Mouse (Mus musculus) forebrain, embryonic 12.5 days (tissue): ENCODE measurements at regions not wholly inside any gene's neighbourhood (a gene's known extent, or its start where the extent isn't known, plus 50 kb on each side); places are given as distances from the start of the nearest gene placed in this dataset.
A peak's percentile ranks its signal among the peaks of the same experiment; 100 is the strongest.

ENCODE experiments used
- ATAC-seq: fragments of 200-750 bp; cut with Nextera tagmentation; 2 replicates; pipeline ENCODE4 v1.8.0; 2017; ENCODE audit warnings: moderate TSS enrichment; ENCODE audit not compliant: low FRiP score
- H3K27ac ChIP-seq: fragments of 300-500 bp; sonication (generic); 2 replicates; pipeline ENCODE4 v1.5.1; 2016; ENCODE audit warnings: mild to moderate bottlenecking
- H3K27me3 ChIP-seq: fragments of 300-500 bp; sonication (generic); 2 replicates; pipeline ENCODE4 v1.6.1; 2016; ENCODE audit warnings: mild to moderate bottlenecking
- H3K36me3 ChIP-seq: fragments of 300-500 bp; sonication (generic); replicated peaks from 2 replicates; pipeline ENCODE4 v1.6.1; 2016; ENCODE audit warnings: mild to moderate bottlenecking
- H3K4me1 ChIP-seq: fragments of 300-500 bp; sonication (generic); 2 replicates; pipeline ENCODE4 v1.6.1; 2016
- H3K4me2 ChIP-seq: fragments of 300-500 bp; sonication (generic); 2 replicates; pipeline ENCODE4 v1.6.1; 2016; ENCODE audit warnings: mild to moderate bottlenecking, moderate library complexity
- H3K4me3 ChIP-seq: fragments of 300-500 bp; sonication (generic); replicated peaks from 2 replicates; pipeline ENCODE4 v1.5.1; 2016; ENCODE audit warnings: mild to moderate bottlenecking
- H3K9ac ChIP-seq: fragments of 300-500 bp; sonication (generic); 2 replicates; pipeline ENCODE4 v1.6.1; 2016; ENCODE audit warnings: mild to moderate bottlenecking
- H3K9me3 ChIP-seq: fragments of 300-500 bp; sonication (generic); 2 replicates; pipeline ENCODE4 v1.6.1; 2016
- WGBS: fragments of 180-500 bp; shearing (Covaris S2); methylation state at CpG from one replicate; pipeline ENCODE4 v1.1.7; 2016; 5-methylcytosine and 5-hydroxymethylcytosine counted together

GRCm38 (mm10) chr7:58151713-58152112 is 504.3 kb upstream of the Atp10a start:
- Histone ChIP-seq H3K9ac (no peak overlapping the region), H3K27me3 (no peaks in the 10 kb centered on the region), H3K4me2 (no peak overlapping the region), H3K27ac (no peak overlapping the region), H3K4me3 (no peak overlapping the region), H3K36me3 (no peaks in the 10 kb centered on the region), H3K9me3 (no peaks in the 10 kb centered on the region), H3K4me1 (no peaks in the 10 kb centered on the region)
- WGBS = 62% methylated on average over 3 of the region's 3 CpGs
- no peak for ATAC-seq

- no peaks in the 10 kb centered on the region for H3K9me3 ChIP-seq
- no peaks in the 10 kb centered on the region; the same call in 1 of the 2 replicates for H3K4me1 ChIP-seq
- ATAC-seq = no peak
- WGBS = 83% methylated on average over 4 of the region's 4 CpGs
- H3K9ac ChIP-seq = no peak overlapping the region
- no peaks in the 10 kb centered on the region for H3K27me3 ChIP-seq
- no peaks in the 10 kb centered on the region for H3K36me3 ChIP-seq
- no peak overlapping the region for H3K4me2 ChIP-seq
- H3K4me3 ChIP-seq = no peak overlapping the region
- no peak overlapping the region for H3K27ac ChIP-seq
Observed at GRCm38 (mm10) chr7:58184913-58185312, 471.1 kb upstream of the Atp10a start.

DNA sequence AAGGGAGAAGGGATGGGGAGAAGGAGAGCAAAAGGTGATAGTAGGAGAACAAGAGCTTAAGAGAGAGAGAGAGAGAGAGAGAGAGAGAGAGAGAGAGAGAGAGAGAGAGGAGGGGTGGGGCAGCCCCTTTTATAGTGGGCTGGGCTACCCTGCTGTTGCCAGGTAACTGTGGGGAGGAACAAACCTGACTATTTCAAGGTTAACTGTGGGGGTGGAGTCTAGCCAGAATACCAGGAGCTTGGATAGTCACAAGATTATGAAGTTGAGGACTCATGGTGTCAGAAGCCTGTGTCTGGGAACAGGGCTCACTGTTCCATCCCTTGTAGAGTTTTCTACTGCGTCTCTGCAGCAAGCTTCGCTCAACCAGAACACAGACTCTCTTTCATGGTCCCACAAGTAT is 438.2 kb upstream of the Atp10a start:
- Histone ChIP-seq H3K9me3 (no peaks in the 10 kb centered on the region), H3K27ac (no peak overlapping the region), H3K4me3 (no peak overlapping the region), H3K27me3 (no peaks in the 10 kb centered on the region), H3K4me2 (no peak overlapping the region), H3K36me3 (no peaks in the 10 kb centered on the region), H3K9ac (no peak overlapping the region), H3K4me1 (no peaks in the 10 kb centered on the region)
- WGBS = 93% methylated on average over 2 of the region's 2 CpGs
- no peak for ATAC-seq

- no peak overlapping the region for H3K4me2 ChIP-seq
- ATAC-seq = no peak
- WGBS = 44% methylated on average over 1 of the region's 1 CpGs
- no peak overlapping the region for H3K27ac ChIP-seq
- H3K36me3 ChIP-seq = no peaks in the 10 kb centered on the region
- no peak overlapping the region for H3K4me3 ChIP-seq
- no peaks in the 10 kb centered on the region for H3K27me3 ChIP-seq
- H3K4me1 ChIP-seq = no peaks in the 10 kb centered on the region
- H3K9me3 ChIP-seq = no peaks in the 10 kb centered on the region
- H3K9ac ChIP-seq = no peak overlapping the region
Observed at GRCm38 (mm10) chr7:58224727-58225126, 431.2 kb upstream of the Atp10a start.

DNA sequence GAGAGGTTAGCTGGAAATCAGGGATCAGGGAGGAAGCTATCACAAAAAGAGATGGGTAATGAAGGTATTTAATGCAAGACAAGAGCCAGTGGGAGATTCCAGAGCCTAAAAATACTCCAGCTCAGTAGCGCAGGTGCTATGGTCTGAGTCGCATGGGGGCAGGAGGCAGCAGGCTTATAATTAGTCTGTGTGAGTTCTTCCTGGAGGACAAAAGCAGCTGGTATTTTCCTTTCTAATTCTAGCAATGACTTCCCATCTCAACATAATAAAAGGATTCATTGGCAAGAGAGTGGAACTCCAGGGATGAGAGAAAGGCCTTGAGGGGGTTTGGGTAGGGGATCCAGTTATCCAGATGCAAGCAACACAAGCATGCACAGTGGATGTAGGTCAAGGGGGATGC is 430.3 kb upstream of the Atp10a start:
- Histone ChIP-seq H3K9ac (no peak overlapping the region), H3K4me1 (no peaks in the 10 kb centered on the region), H3K4me3 (no peak overlapping the region), H3K4me2 (no peak overlapping the region), H3K36me3 (no peaks in the 10 kb centered on the region), H3K27me3 (no peaks in the 10 kb centered on the region), H3K27ac (no peak overlapping the region), H3K9me3 (no peaks in the 10 kb centered on the region)
- ATAC-seq = no peak
- whole genome bisulfite sequencing = 22% methylated on average over 2 of the region's 2 CpGs

GRCm38 (mm10) chr7:58230162-58230681 is 425.7 kb upstream of the Atp10a start:
- Histone ChIP-seq H3K27me3 (no peaks in the 10 kb centered on the region), H3K27ac (no peak overlapping the region), H3K9ac (no peak overlapping the region), H3K4me2 (no peak overlapping the region), H3K9me3 (no peaks in the 10 kb centered on the region), H3K4me3 (no peak overlapping the region), H3K36me3 (no peaks in the 10 kb centered on the region), H3K4me1 (no peaks in the 10 kb centered on the region)
- peak; percentile 53; the same call in 1 of the 2 replicates for ATAC-seq
- 41% methylated on average over 3 of the region's 3 CpGs for WGBS

DNA sequence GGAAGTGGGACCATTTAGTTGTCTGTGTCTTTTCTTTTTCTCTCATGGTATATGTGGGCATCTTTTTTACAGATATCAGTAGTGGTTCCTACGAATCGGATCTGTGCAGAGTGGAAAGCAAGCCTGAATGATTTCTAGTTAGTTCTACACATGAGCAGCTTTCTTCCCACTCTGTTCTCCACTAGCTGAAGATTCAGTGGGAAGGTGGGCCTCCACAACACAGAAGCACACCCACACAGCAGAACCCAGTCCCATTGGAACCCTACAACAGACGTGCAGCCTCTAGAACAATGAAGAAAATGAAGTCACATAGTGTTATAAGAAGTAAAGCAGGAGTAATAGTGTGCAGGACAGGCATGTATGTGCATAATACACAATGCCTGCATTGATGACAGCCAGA is 425.0 kb upstream of the Atp10a start:
- no peak overlapping the region for H3K9ac ChIP-seq
- H3K27me3 ChIP-seq = no peaks in the 10 kb centered on the region
- no peaks in the 10 kb centered on the region for H3K9me3 ChIP-seq
- H3K4me2 ChIP-seq = no peak overlapping the region
- H3K36me3 ChIP-seq = no peaks in the 10 kb centered on the region
- H3K4me3 ChIP-seq = no peak overlapping the region
- no peak for ATAC-seq
- WGBS = 86% methylated on average over 3 of the region's 3 CpGs
- no peak overlapping the region for H3K27ac ChIP-seq
- H3K4me1 ChIP-seq = no peaks in the 10 kb centered on the region

DNA sequence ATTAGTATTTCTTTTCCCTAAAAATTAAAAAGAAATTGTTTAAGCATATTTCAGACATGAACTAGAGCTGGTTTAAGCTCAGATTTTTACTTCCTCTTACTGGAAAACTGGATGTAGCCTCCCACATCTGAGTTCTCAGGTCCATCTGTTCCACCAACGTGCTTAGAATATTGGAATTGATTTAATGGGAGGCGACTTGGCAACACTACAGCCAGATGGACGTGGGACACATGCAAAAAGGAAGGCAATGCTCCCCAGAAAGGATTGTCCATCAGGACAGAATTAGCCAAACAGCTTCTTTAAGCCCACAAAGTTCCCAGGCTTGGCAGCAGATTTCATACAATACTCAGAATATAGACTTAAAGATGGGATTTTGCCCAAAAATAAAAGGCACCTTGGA is 408.7 kb upstream of the Atp10a start:
- 58% methylated on average over 3 of the region's 3 CpGs for WGBS
- no peaks in the 10 kb centered on the region for H3K9me3 ChIP-seq
- no peak overlapping the region for H3K4me2 ChIP-seq
- no peaks in the 10 kb centered on the region for H3K27me3 ChIP-seq
- no peaks in the 10 kb centered on the region for H3K36me3 ChIP-seq
- H3K4me3 ChIP-seq = no peak overlapping the region
- no peaks in the 10 kb centered on the region for H3K4me1 ChIP-seq
- no peak overlapping the region for H3K27ac ChIP-seq
- ATAC-seq = no peak
- no peak overlapping the region for H3K9ac ChIP-seq
